Mouse (Mus musculus) midbrain, embryonic 14.5 days (tissue): ENCODE data around the gene Lims1. TPM values are rescaled to one million over a fixed set of nuclear protein-coding genes. Genes with fewer than 3 reads are reported as not detected.

Source experiments
- ATAC-seq: fragments of 200-750 bp; cut with Nextera tagmentation; 2 replicates; pipeline ENCODE4 v1.8.0; 2017; ENCODE audit warnings: moderate number of reproducible peaks, moderate library complexity; ENCODE audit not compliant: low FRiP score, low TSS enrichment
- DNase-seq: peaks from one replicate; pipeline ENCODE4 v3.0.0-alpha.2; 2015
- H3K27ac ChIP-seq: fragments of 300-500 bp; sonication (generic); replicated peaks from 2 replicates; pipeline ENCODE4 v1.5.1; 2014; ENCODE audit warnings: mild to moderate bottlenecking, low read depth, low read length, moderate library complexity
- H3K27me3 ChIP-seq: fragments of 300-500 bp; sonication (generic); 2 replicates; pipeline ENCODE4 v1.6.1; 2014; ENCODE audit warnings: low read length, control low read depth, mixed read lengths; ENCODE audit not compliant: control insufficient read depth, insufficient read depth
- H3K36me3 ChIP-seq: fragments of 300-500 bp; sonication (generic); 2 replicates; pipeline ENCODE4 v1.6.1; 2014; ENCODE audit warnings: low read length, control low read depth; ENCODE audit not compliant: control insufficient read depth, insufficient read depth
- H3K4me1 ChIP-seq: fragments of 300-500 bp; sonication (generic); 2 replicates; pipeline ENCODE4 v1.6.1; 2014; ENCODE audit warnings: mild to moderate bottlenecking, antibody characterized with exemption, low read length, control low read depth; ENCODE audit not compliant: control insufficient read depth, insufficient read depth
- H3K4me2 ChIP-seq: fragments of 300-500 bp; sonication (generic); 2 replicates; pipeline ENCODE4 v1.6.1; 2014; ENCODE audit warnings: mild to moderate bottlenecking, low read length, moderate library complexity
- H3K4me3 ChIP-seq: fragments of 300-500 bp; sonication (generic); replicated peaks from 2 replicates; pipeline ENCODE4 v1.5.1; 2014; ENCODE audit warnings: low read depth, low read length
- H3K9ac ChIP-seq: fragments of 300-500 bp; sonication (generic); replicated peaks from 2 replicates; pipeline ENCODE4 v1.6.1; 2014; ENCODE audit warnings: mild to moderate bottlenecking, low read length, moderate library complexity
- H3K9me3 ChIP-seq: fragments of 300-500 bp; sonication (generic); 2 replicates; pipeline ENCODE4 v1.6.1; 2016; ENCODE audit warnings: low read length, control low read depth, mixed read lengths; ENCODE audit not compliant: control insufficient read depth
- WGBS: fragments of 180-500 bp; shearing (Covaris S2); extraction: QIAGEN DNeasy Blood & Tissue Kit; methylation state at CpG from one replicate; pipeline ENCODE4 v1.1.7; 2014; 5-methylcytosine and 5-hydroxymethylcytosine counted together
- polyA plus RNA-seq: library from polyadenylated mRNA; unstranded; fragments of >200 nt; fragmentation: Nextera tagmentation; extraction: Ambion mirVana; gene quantifications from 2 replicates; pipeline ENCODE4 v1.2.1, GENCODE M21; 2014

The Lims1 gene
- polyA plus RNA-seq, 1 experiment from 2014 or later: 54.1 TPM

- Histone ChIP-seq H3K27ac (peak overlapping the region; percentile 56), H3K4me1 (peaks cover 26% of the 10 kb centered on the region), H3K4me2 (peak overlapping the region; percentile 13; the same call in 1 of the 2 replicates), H3K9ac (no peak overlapping the region), H3K36me3 (no peaks in the 10 kb centered on the region), H3K4me3 (no peak overlapping the region), H3K9me3 (no peaks in the 10 kb centered on the region), H3K27me3 (no peaks in the 10 kb centered on the region)
- DNase-seq (peak; percentile 63), ATAC-seq (peak; percentile 83)
- WGBS: 13% methylated on average over 3 of the region's 3 CpGs
Observed at GRCm38 (mm10) chr10:58382621-58383101, 59.4 kb downstream of the Lims1 start.

- Histone ChIP-seq H3K4me1 (peaks cover 26% of the 10 kb centered on the region), H3K27me3 (no peaks in the 10 kb centered on the region), H3K9ac (no peak overlapping the region), H3K9me3 (no peaks in the 10 kb centered on the region), H3K27ac (peak overlapping the region; percentile 56), H3K4me2 (peak overlapping the region; percentile 13; the same call in 1 of the 2 replicates), H3K36me3 (no peaks in the 10 kb centered on the region), H3K4me3 (no peak overlapping the region)
- 34% methylated on average over 3 of the region's 3 CpGs for WGBS
- DNase-seq (peak; percentile 53), ATAC-seq (no peak)
Observed at GRCm38 (mm10) chr10:58383282-58383681, 60.0 kb downstream of the Lims1 start.

GRCm38 (mm10) chr10:58383761-58384160 lies 60.5 kb downstream of the Lims1 start:
- no peak overlapping the region for H3K9ac ChIP-seq
- DNase-seq: no peak
- H3K4me3 ChIP-seq: no peak overlapping the region
- no peaks in the 10 kb centered on the region for H3K9me3 ChIP-seq
- H3K36me3 ChIP-seq: no peaks in the 10 kb centered on the region
- no peak overlapping the region for H3K4me2 ChIP-seq
- H3K27me3 ChIP-seq: no peaks in the 10 kb centered on the region
- WGBS: 69% methylated on average over 2 of the region's 2 CpGs
- ATAC-seq: no peak; the same call in 1 of the 2 replicates
- H3K27ac ChIP-seq: peak overlapping the region; percentile 56
- H3K4me1 ChIP-seq: peaks cover 26% of the 10 kb centered on the region

GRCm38 (mm10) chr10:58385629-58386028 lies 62.4 kb downstream of the Lims1 start:
- Histone ChIP-seq H3K9me3 (no peaks in the 10 kb centered on the region), H3K9ac (no peak overlapping the region), H3K27me3 (no peaks in the 10 kb centered on the region), H3K27ac (no peak overlapping the region), H3K4me2 (no peak overlapping the region), H3K4me3 (no peak overlapping the region), H3K36me3 (no peaks in the 10 kb centered on the region), H3K4me1 (peaks cover 26% of the 10 kb centered on the region)
- DNase-seq (no peak), ATAC-seq (no peak)
- WGBS: 93% methylated on average over 5 of the region's 5 CpGs

GRCm38 (mm10) chr10:58386997-58387396 lies 63.7 kb downstream of the Lims1 start:
- WGBS: 95% methylated on average over 3 of the region's 3 CpGs
- Histone ChIP-seq H3K27ac (no peak overlapping the region), H3K4me2 (no peak overlapping the region), H3K4me1 (peaks cover 22% of the 10 kb centered on the region), H3K27me3 (no peaks in the 10 kb centered on the region), H3K9ac (no peak overlapping the region), H3K4me3 (no peak overlapping the region), H3K36me3 (no peaks in the 10 kb centered on the region), H3K9me3 (no peaks in the 10 kb centered on the region)
- DNase-seq (no peak), ATAC-seq (no peak)

- no peak for ATAC-seq
- WGBS: 83% methylated on average over 3 of the region's 3 CpGs
- no peak overlapping the region for H3K9ac ChIP-seq
Observed at GRCm38 (mm10) chr10:58388648-58389047, 65.4 kb downstream of the Lims1 start.

GRCm38 (mm10) chr10:58389151-58389550 lies 65.9 kb downstream of the Lims1 start:
- ATAC-seq (no peak), DNase-seq (no peak)
- Histone ChIP-seq H3K4me2 (no peak overlapping the region), H3K4me3 (no peak overlapping the region), H3K4me1 (peaks cover under 1% of the 10 kb centered on the region), H3K36me3 (no peaks in the 10 kb centered on the region), H3K27ac (no peak overlapping the region), H3K27me3 (no peaks in the 10 kb centered on the region), H3K9me3 (no peaks in the 10 kb centered on the region), H3K9ac (no peak overlapping the region)
- 85% methylated on average over 3 of the region's 3 CpGs for WGBS

More at GRCm38 (mm10) chr10:58388648-58389047, 65.4 kb downstream of the Lims1 start:
- H3K27me3 ChIP-seq: no peaks in the 10 kb centered on the region
- H3K36me3 ChIP-seq: no peaks in the 10 kb centered on the region
- H3K4me2 ChIP-seq: no peak overlapping the region
- H3K4me1 ChIP-seq: peaks cover 6% of the 10 kb centered on the region
- H3K27ac ChIP-seq: no peak overlapping the region
- DNase-seq: no peak
- H3K4me3 ChIP-seq: no peak overlapping the region
- no peaks in the 10 kb centered on the region for H3K9me3 ChIP-seq

- Histone ChIP-seq H3K36me3 (no peaks in the 10 kb centered on the region), H3K4me1 (no peaks in the 10 kb centered on the region; the same call in 1 of the 2 replicates), H3K27me3 (no peaks in the 10 kb centered on the region), H3K9ac (no peak overlapping the region), H3K9me3 (no peaks in the 10 kb centered on the region), H3K4me2 (no peak overlapping the region), H3K4me3 (no peak overlapping the region), H3K27ac (no peak overlapping the region)
- DNase-seq: no peak
- WGBS: 93% methylated on average over 4 of the region's 4 CpGs
- no peak for ATAC-seq
Observed at GRCm38 (mm10) chr10:58392435-58392834, 69.2 kb downstream of the Lims1 start.
